Mouse (Mus musculus): ENCODE measurements around the gene 9930022D16Rik. TPM values are rescaled to one million over a fixed set of nuclear protein-coding genes. Genes with fewer than 3 reads are reported as not detected.

Gene 9930022D16Rik
- total RNA-seq, 2 experiments from 2014 or later = not detected

- no peak for DNase-seq
- intact Hi-C loops (cut with DNase I; ENCODE audit: low total_unique reads) = no loop called here
Observed at GRCm38 (mm10) chr11:109414802-109415201, 1.1 kb downstream of the 9930022D16Rik start.

- no peak for DNase-seq
- intact Hi-C loops (cut with DNase I; ENCODE audit: low total_unique reads) = no loop called here
Observed at GRCm38 (mm10) chr11:109416709-109417420, 3.1 kb downstream of the 9930022D16Rik start.

GRCm38 (mm10) chr11:109417472-109418040, 3.8 kb downstream of the 9930022D16Rik start:
- DNase-seq = no peak
- intact Hi-C loops (cut with DNase I; ENCODE audit: low total_unique reads) = no loop called here

- intact Hi-C loops (cut with DNase I; ENCODE audit: low total_unique reads) = no loop called here
Observed at GRCm38 (mm10) chr11:109419461-109419860, 5.7 kb downstream of the 9930022D16Rik start.

GRCm38 (mm10) chr11:109419961-109420566, 6.3 kb downstream of the 9930022D16Rik start:
- DNase-seq = no peak
- intact Hi-C loops (cut with DNase I; ENCODE audit: low total_unique reads) = loop anchor here (5.0 kb wide), 2 partner anchors 48 to 93 kb away; no protein-coding TSS in a partner anchor

More at GRCm38 (mm10) chr11:109419461-109419860, 5.7 kb downstream of the 9930022D16Rik start:
- no peak for DNase-seq

- intact Hi-C loops (cut with DNase I; ENCODE audit: low total_unique reads) = loop anchor here (5.0 kb wide), 2 partner anchors 48 to 93 kb away; no protein-coding TSS in a partner anchor
- DNase-seq = no peak
Observed at GRCm38 (mm10) chr11:109420567-109420962, 6.8 kb downstream of the 9930022D16Rik start.

GRCm38 (mm10) chr11:109421205-109421604, 7.5 kb downstream of the 9930022D16Rik start:
- intact Hi-C loops (cut with DNase I; ENCODE audit: low total_unique reads) = loop anchor here (5.0 kb wide), 2 partner anchors 49 to 94 kb away; no protein-coding TSS in a partner anchor

DNA sequence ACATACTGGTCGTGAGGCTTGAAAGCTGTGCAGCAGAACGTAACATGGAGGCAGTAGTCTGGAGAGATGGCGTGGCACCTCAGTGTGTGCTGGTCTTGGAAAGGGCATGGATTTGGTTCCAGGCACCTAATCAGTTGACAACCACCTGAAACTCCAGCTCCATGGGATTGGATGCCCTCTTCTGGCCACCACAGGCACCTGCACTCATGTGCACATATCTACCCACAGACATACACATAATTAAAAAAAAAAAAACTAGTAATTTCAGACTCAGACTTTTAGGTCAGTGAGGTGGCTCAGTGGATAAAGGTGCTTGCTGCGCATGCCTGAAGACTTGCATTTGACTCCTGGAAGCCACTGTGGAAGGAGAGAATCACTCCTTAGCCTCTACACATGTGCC, 8.5 kb downstream of the 9930022D16Rik start:
- intact Hi-C loops (cut with DNase I; ENCODE audit: low total_unique reads) = loop anchor here (5.0 kb wide), 2 partner anchors 50 to 95 kb away; no protein-coding TSS in a partner anchor
- DNase-seq = no peak

More at GRCm38 (mm10) chr11:109421205-109421604, 7.5 kb downstream of the 9930022D16Rik start:
- DNase-seq = no peak

- no peak for DNase-seq
- intact Hi-C loops (cut with DNase I; ENCODE audit: low total_unique reads) = loop anchor here (5.0 kb wide), 2 partner anchors 51 to 96 kb away; no protein-coding TSS in a partner anchor
Observed at GRCm38 (mm10) chr11:109423294-109423693, 9.6 kb downstream of the 9930022D16Rik start.

GRCm38 (mm10) chr11:109425392-109426271, 11.9 kb downstream of the 9930022D16Rik start, which contains the start of gene Amz2:
Gene Amz2, plus strand, starts transcription at chr11:109425946.
- intact Hi-C loops (cut with DNase I; ENCODE audit: low total_unique reads) = no loop called here

GRCm38 (mm10) chr11:109426272-109426586, 12.5 kb downstream of the 9930022D16Rik start:
- intact Hi-C loops (cut with DNase I; ENCODE audit: low total_unique reads) = no loop called here
- DNase-seq = no peak

More at GRCm38 (mm10) chr11:109425392-109426271, 11.9 kb downstream of the 9930022D16Rik start, which contains the start of gene Amz2:
- peak; percentile 99 for DNase-seq

DNA sequence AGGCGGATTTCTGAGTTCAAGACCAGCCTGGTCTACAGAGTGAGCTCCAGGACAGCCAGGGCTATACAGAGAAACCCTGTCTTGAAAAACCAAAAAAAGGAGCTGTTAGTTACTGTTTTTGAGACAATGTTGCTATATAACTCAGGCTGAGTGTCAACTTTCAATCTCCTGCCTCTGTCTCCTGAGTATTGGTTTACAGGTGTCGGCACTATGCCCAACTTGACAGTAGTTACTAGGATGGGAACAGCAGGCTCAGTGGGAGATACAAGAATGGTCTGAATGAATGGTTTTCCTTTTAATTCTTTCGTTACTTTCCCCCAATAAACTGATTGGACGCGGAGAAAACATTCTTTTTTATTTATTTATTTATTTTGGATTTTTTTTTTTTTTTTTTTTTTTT, 13.6 kb downstream of the 9930022D16Rik start:
- no peak for DNase-seq
- intact Hi-C loops (cut with DNase I; ENCODE audit: low total_unique reads) = no loop called here

GRCm38 (mm10) chr11:109434233-109434798, 20.6 kb downstream of the 9930022D16Rik start:
- DNase-seq = no peak
- intact Hi-C loops (cut with DNase I; ENCODE audit: low total_unique reads) = no loop called here

GRCm38 (mm10) chr11:109436889-109437288, 23.2 kb downstream of the 9930022D16Rik start:
- intact Hi-C loops (cut with DNase I; ENCODE audit: low total_unique reads) = no loop called here
- no peak for DNase-seq

GRCm38 (mm10) chr11:109439209-109439608, 25.5 kb downstream of the 9930022D16Rik start:
- intact Hi-C loops (cut with DNase I; ENCODE audit: low total_unique reads) = no loop called here
- DNase-seq = no peak

GRCm38 (mm10) chr11:109439829-109440340, 26.2 kb downstream of the 9930022D16Rik start:
- intact Hi-C loops (cut with DNase I; ENCODE audit: low total_unique reads) = loop anchor here (10.0 kb wide), 2 partner anchors 195 to 425 kb away; no protein-coding TSS in a partner anchor
- DNase-seq = peak; percentile 83

- DNase-seq = no peak
- intact Hi-C loops (cut with DNase I; ENCODE audit: low total_unique reads) = loop anchor here (10.0 kb wide), 2 partner anchors 196 to 424 kb away; no protein-coding TSS in a partner anchor
Observed at GRCm38 (mm10) chr11:109440641-109441040, 26.9 kb downstream of the 9930022D16Rik start.

- intact Hi-C loops (cut with DNase I; ENCODE audit: low total_unique reads) = loop anchor here (10.0 kb wide), 2 partner anchors 196 to 424 kb away; no protein-coding TSS in a partner anchor
- no peak for DNase-seq
Observed at GRCm38 (mm10) chr11:109441119-109441518, 27.4 kb downstream of the 9930022D16Rik start.

All from gastrocnemius, postnatal 14 days (tissue).